In genomic region chr3:50405915-50406314, GRCm38 (mm10) we compare ENCODE assay signal across 28 mouse cellular contexts. TPM values are rescaled to one million over a fixed set of nuclear protein-coding genes. Genes with fewer than 3 reads are reported as not detected.
DNase-seq lines count a peak whose midpoint lies in the region; ATAC-seq and TF ChIP-seq lines count a peak whose summit lies in the region.
"Had no signal": no experiment of that assay in that cellular context is flagged by ENCODE, and none has a peak within 500 bp of the region (broad histone marks: within the 10 kb centered on the region; RNA-seq: fewer than 3 reads in every experiment).

No protein-coding gene starts in this region.

- 41% methylated on average over 3 of the region's 3 CpGs for WGBS in liver, postnatal 0 days (ENCODE audit: insufficient replicate concordance)
- WGBS in liver, embryonic 12.5 days (ENCODE audit: insufficient replicate concordance): 41% methylated on average over 3 of the region's 3 CpGs
- WGBS in macrophage (ENCODE audit: missing documents): 22% methylated on average over 3 of the region's 3 CpGs
- WGBS in small intestine, adult 2 months: 77% methylated on average over 3 of the region's 3 CpGs
- WGBS in forebrain, embryonic 14.5 days: 88% methylated on average over 3 of the region's 3 CpGs
- WGBS in embryonic facial prominence, embryonic 10.5 days: 89% methylated on average over 3 of the region's 3 CpGs

- no peak overlapping the region for H3K4me2 ChIP-seq in liver, postnatal 0 days (ENCODE audit: low read depth, low read length)
- no peak overlapping the region for H3K4me2 ChIP-seq in liver, embryonic 12.5 days
- H3K4me2 ChIP-seq in forebrain, embryonic 14.5 days (ENCODE audit: low read length): no peak overlapping the region
- H3K4me2 ChIP-seq: embryonic facial prominence, embryonic 12.5 days; forebrain, embryonic 13.5 days; heart, embryonic 13.5 days; hindbrain, embryonic 12.5 days; kidney, embryonic 15.5 days; limb, embryonic 13.5 days; liver, embryonic 13.5 days; lung, embryonic 15.5 days had no signal

- no peak overlapping the region for H3K27ac ChIP-seq in liver, postnatal 0 days (ENCODE audit: low read depth)
- no peak overlapping the region for H3K27ac ChIP-seq in liver, embryonic 12.5 days
- no peak overlapping the region for H3K27ac ChIP-seq in MEL (ENCODE audit: control insufficient read depth, low read depth, low read length)
- H3K27ac ChIP-seq in macrophage: peak overlapping the region; percentile 57
- peak overlapping the region; percentile 59; the same call in 1 of the 2 replicates for H3K27ac ChIP-seq in small intestine, adult 2 months (ENCODE audit: insufficient read depth, low read depth, low read length)
- no peak overlapping the region for H3K27ac ChIP-seq in forebrain, embryonic 14.5 days (ENCODE audit: low read depth, low read length)
- no peak overlapping the region for H3K27ac ChIP-seq in embryonic facial prominence, embryonic 10.5 days (replicated peaks)
- H3K27ac ChIP-seq: embryonic facial prominence, embryonic 12.5 days; forebrain, embryonic 13.5 days; heart, embryonic 13.5 days; hindbrain, embryonic 12.5 days; kidney, embryonic 15.5 days; limb, embryonic 13.5 days; liver, embryonic 13.5 days; lung, embryonic 15.5 days had no signal

- ATAC-seq in liver, postnatal 0 days: no peak
- no peak for ATAC-seq in liver, embryonic 12.5 days
- no peak for ATAC-seq in forebrain, embryonic 14.5 days
- ATAC-seq: CD4-positive, CD25-positive, alpha-beta regulatory T cell, adult 4 months; forebrain, embryonic 13.5 days; midbrain, embryonic 16.5 days had no signal

- no peaks in the 10 kb centered on the region for H3K36me3 ChIP-seq in liver, postnatal 0 days (replicated peaks; ENCODE audit: insufficient read depth, low read length)
- H3K36me3 ChIP-seq in liver, embryonic 12.5 days: no peaks in the 10 kb centered on the region
- H3K36me3 ChIP-seq in MEL (ENCODE audit: control insufficient read depth in 1 of 2, insufficient read depth in 2 of 2, low read length in 2 of 2) (no peaks in the 10 kb centered on the region; a peak in 1 of 4 replicates), macrophage (ENCODE audit: inconsistent target) (no peaks in the 10 kb centered on the region)
- H3K36me3 ChIP-seq in small intestine, adult 2 months (ENCODE audit: control insufficient read depth, insufficient read depth, low read length): no peaks in the 10 kb centered on the region
- no peaks in the 10 kb centered on the region for H3K36me3 ChIP-seq in forebrain, embryonic 14.5 days (ENCODE audit: control insufficient read depth, insufficient read depth, low read length)
- H3K36me3 ChIP-seq in embryonic facial prominence, embryonic 10.5 days (replicated peaks): no peaks in the 10 kb centered on the region
- H3K36me3 ChIP-seq: embryonic facial prominence, embryonic 12.5 days; heart, embryonic 13.5 days; hindbrain, embryonic 12.5 days; kidney, embryonic 15.5 days; limb, embryonic 13.5 days; liver, embryonic 13.5 days; lung, embryonic 15.5 days had no signal

- H3K4me1 ChIP-seq in liver, postnatal 0 days (ENCODE audit: insufficient read depth): no peaks in the 10 kb centered on the region
- H3K4me1 ChIP-seq in liver, embryonic 12.5 days: no peaks in the 10 kb centered on the region
- no peaks in the 10 kb centered on the region for H3K4me1 ChIP-seq in MEL (ENCODE audit: control insufficient read depth in 1 of 2, insufficient read depth in 2 of 2, low read length in 2 of 2)
- no peaks in the 10 kb centered on the region for H3K4me1 ChIP-seq in small intestine, adult 2 months (ENCODE audit: control insufficient read depth, insufficient read depth, insufficient read length, low read length)
- no peaks in the 10 kb centered on the region for H3K4me1 ChIP-seq in forebrain, embryonic 14.5 days (ENCODE audit: control insufficient read depth, insufficient read depth, low read length)
- no peaks in the 10 kb centered on the region for H3K4me1 ChIP-seq in embryonic facial prominence, embryonic 10.5 days
- H3K4me1 ChIP-seq: embryonic facial prominence, embryonic 12.5 days; forebrain, embryonic 13.5 days; heart, embryonic 13.5 days; hindbrain, embryonic 12.5 days; kidney, embryonic 15.5 days; limb, embryonic 13.5 days; liver, embryonic 13.5 days; lung, embryonic 15.5 days had no signal

- TF ChIP-seq EP300 in liver, postnatal 0 days (IDR thresholded peaks at IDR 0.05; ENCODE audit: low read depth): 0 out of 2 replicates have a peak, but pooled peaks have one; percentile 30
- no peak for TF ChIP-seq EP300 in MEL (IDR thresholded peaks at IDR 0.05; ENCODE audit: low read depth in 1 of 2, low read length in 2 of 2)

- H3K9me3 ChIP-seq in liver, postnatal 0 days (ENCODE audit: low read length): no peaks in the 10 kb centered on the region
- no peaks in the 10 kb centered on the region for H3K9me3 ChIP-seq in liver, embryonic 12.5 days (replicated peaks)
- H3K9me3 ChIP-seq in MEL (replicated peaks; ENCODE audit: insufficient read depth, low read length): no peaks in the 10 kb centered on the region
- H3K9me3 ChIP-seq in forebrain, embryonic 14.5 days (replicated peaks; ENCODE audit: control insufficient read depth, low read length): no peaks in the 10 kb centered on the region
- no peaks in the 10 kb centered on the region for H3K9me3 ChIP-seq in embryonic facial prominence, embryonic 10.5 days
- H3K9me3 ChIP-seq: embryonic facial prominence, embryonic 12.5 days; forebrain, embryonic 13.5 days; heart, embryonic 13.5 days; hindbrain, embryonic 12.5 days; kidney, embryonic 15.5 days; limb, embryonic 13.5 days; liver, embryonic 13.5 days; lung, embryonic 15.5 days had no signal

- no peak for TF ChIP-seq RAD21 in MEL (IDR thresholded peaks at IDR 0.05; ENCODE audit: low read depth, low read length)

- H3K27me3 ChIP-seq in liver, postnatal 0 days (ENCODE audit: insufficient read depth, low read length): no peaks in the 10 kb centered on the region
- H3K27me3 ChIP-seq in liver, embryonic 12.5 days (replicated peaks): no peaks in the 10 kb centered on the region
- H3K27me3 ChIP-seq in MEL (ENCODE audit: control insufficient read depth in 1 of 2, insufficient read depth in 2 of 2, low read length in 2 of 2): no peaks in the 10 kb centered on the region
- H3K27me3 ChIP-seq in small intestine, adult 2 months (ENCODE audit: control insufficient read depth, insufficient read depth, low read length): no peaks in the 10 kb centered on the region
- no peaks in the 10 kb centered on the region for H3K27me3 ChIP-seq in forebrain, embryonic 14.5 days (replicated peaks; ENCODE audit: control insufficient read depth, insufficient read depth, low read length)
- H3K27me3 ChIP-seq in embryonic facial prominence, embryonic 10.5 days (replicated peaks; ENCODE audit: low read depth, poor library complexity, severe bottlenecking): no peaks in the 10 kb centered on the region
- H3K27me3 ChIP-seq: embryonic facial prominence, embryonic 12.5 days; forebrain, embryonic 13.5 days; heart, embryonic 13.5 days; hindbrain, embryonic 12.5 days; kidney, embryonic 15.5 days; limb, embryonic 13.5 days; liver, embryonic 13.5 days; lung, embryonic 15.5 days had no signal

- TF ChIP-seq POLR2A in MEL (IDR thresholded peaks at IDR 0.05; ENCODE audit: control insufficient read depth in 1 of 2, insufficient read depth in 1 of 2, low read depth in 1 of 2, low read length in 2 of 2, poor library complexity in 1 of 2): no peak
- TF ChIP-seq POLR2A in small intestine, adult 2 months (IDR thresholded peaks at IDR 0.05; ENCODE audit: low read depth, low read length): no peak

- no peak for DNase-seq in liver, postnatal 0 days
- peak; percentile 20 for DNase-seq in MEL (ENCODE audit: low read depth, low spot score)
- no peak for DNase-seq in forebrain, embryonic 14.5 days (ENCODE audit: low spot score)
- DNase-seq in embryonic facial prominence, embryonic 10.5 days (ENCODE audit: low spot score): no peak
- DNase-seq: adrenal gland, postnatal 25 days; cerebellum, adult 11 months; cerebellum, adult 9-11 months; gastrocnemius, postnatal 10 days; heart, adult 18-20 months; heart, postnatal 14 days; kidney, adult 11 months; kidney, postnatal 36 days; liver, embryonic 13.5 days; right cerebral cortex, postnatal 14 days; spleen, adult 18-20 months; thymus, postnatal 4 days had no signal

- H3K4me3 ChIP-seq in liver, postnatal 0 days (ENCODE audit: low read depth, low read length): no peak overlapping the region
- H3K4me3 ChIP-seq in liver, embryonic 12.5 days: no peak overlapping the region
- H3K4me3 ChIP-seq in MEL (ENCODE audit: control insufficient read depth in 1 of 2, insufficient read depth in 1 of 2, low read depth in 2 of 2, low read length in 2 of 2): no peak overlapping the region
- H3K4me3 ChIP-seq in macrophage (ENCODE audit: inconsistent target): no peak overlapping the region
- no peak overlapping the region for H3K4me3 ChIP-seq in small intestine, adult 2 months (ENCODE audit: low read depth, low read length)
- H3K4me3 ChIP-seq in forebrain, embryonic 14.5 days (ENCODE audit: low read depth, low read length): no peak overlapping the region
- no peak overlapping the region for H3K4me3 ChIP-seq in embryonic facial prominence, embryonic 10.5 days
- H3K4me3 ChIP-seq: embryonic facial prominence, embryonic 12.5 days; forebrain, embryonic 13.5 days; heart, embryonic 13.5 days; hindbrain, embryonic 12.5 days; kidney, embryonic 15.5 days; limb, embryonic 13.5 days; liver, embryonic 13.5 days; lung, embryonic 15.5 days had no signal

- no peak for TF ChIP-seq CTCF in liver, postnatal 0 days (IDR thresholded peaks at IDR 0.05; ENCODE audit: low read depth)
- TF ChIP-seq CTCF in MEL (IDR thresholded peaks at IDR 0.05 in 2 of 3, conservative IDR thresholded peaks at IDR 0.05 in 1 of 3; ENCODE audit: control insufficient read depth in 1 of 3, insufficient read depth in 1 of 3, low read depth in 2 of 3, low read length in 3 of 3, poor library complexity in 1 of 3, severe bottlenecking in 1 of 3): no peak
- no peak for TF ChIP-seq CTCF in small intestine, adult 2 months (IDR thresholded peaks at IDR 0.05; ENCODE audit: extremely low read depth, insufficient read length, insufficient replicate concordance, low read depth, low read length)

- no peak overlapping the region for H3K9ac ChIP-seq in liver, postnatal 0 days (replicated peaks)
- no peak overlapping the region for H3K9ac ChIP-seq in liver, embryonic 12.5 days
- H3K9ac ChIP-seq in MEL (ENCODE audit: control insufficient read depth, low read depth, low read length, poor library complexity, severe bottlenecking): no peak overlapping the region
- no peak overlapping the region for H3K9ac ChIP-seq in forebrain, embryonic 14.5 days (ENCODE audit: low read length)
- H3K9ac ChIP-seq: embryonic facial prominence, embryonic 12.5 days; forebrain, embryonic 13.5 days; heart, embryonic 13.5 days; hindbrain, embryonic 12.5 days; kidney, embryonic 15.5 days; limb, embryonic 13.5 days; liver, embryonic 13.5 days; lung, embryonic 15.5 days had no signal

- H3K79me2 ChIP-seq in MEL (ENCODE audit: control insufficient read depth, insufficient read depth, low read length, poor library complexity) (no peaks in the 10 kb centered on the region), macrophage (ENCODE audit: inconsistent target) (no peaks in the 10 kb centered on the region)

RNA-seq across cellular contexts. Expression of gene Slc7a11, which starts 37.5 kb away (rescaled TPM):
- polyA plus RNA-seq in liver, postnatal 0 days (2015; fragmentation: Nextera tagmentation; extraction: Ambion mirVana): 0.07 and 0.14 TPM in 2 replicates
- 0.19 and 0.36 TPM in 2 replicates for polyA plus RNA-seq in liver, embryonic 12.5 days (2016; fragmentation: Nextera tagmentation; extraction: Ambion mirVana)
- total RNA-seq in MEL (2012; rRNA removed): 0.69 and 7.0 TPM in 2 replicates
- polyA plus RNA-seq in MEL (2012; ENCODE audit: insufficient read depth in 1 of 2, insufficient read length in 2 of 2, low read depth in 1 of 2, low replicate concordance in 2 of 2, missing spikeins in 1 of 2) (1 to 10 TPM in 1 of 2 experiments, not detected in 1; 3.3 TPM), macrophage (2018) (0.90 to 2.3 TPM (median 1.1 TPM) in 3 replicates)
- 100 to 1,000 TPM in 7 of 26 experiments, 10 to 100 TPM in 11, 1 to 10 TPM in 8; 2.4 to 240 (median 22.3) TPM for total RNA-seq in macrophage (2018; cell fraction: chromatin; rRNA removed)
- 10 to 100 TPM in 6 of 26 experiments, 1 to 10 TPM in 19, under 1 TPM in 1; 0.91 to 32.9 (median 2.9) TPM for total RNA-seq in macrophage (2018; cell fraction: cytosol; rRNA removed)
- total RNA-seq in macrophage (2018; cell fraction: nucleus; rRNA removed): 100 to 1,000 TPM in 6 of 26 experiments, 10 to 100 TPM in 15, 1 to 10 TPM in 5; 2.1 to 212 (median 42.0) TPM
- 0.27 and 0.55 TPM in 2 replicates for polyA plus RNA-seq in small intestine, adult 2 months (2012; rRNA removed)
- polyA plus RNA-seq in forebrain, embryonic 14.5 days (2014; fragmentation: Nextera tagmentation; extraction: Ambion mirVana): 1.9 and 3.0 TPM in 2 replicates
- polyA plus RNA-seq in embryonic facial prominence, embryonic 10.5 days (2016; fragmentation: Nextera tagmentation; extraction: Ambion mirVana): 1.3 and 1.5 TPM in 2 replicates

Comparison
In these comparisons a context has a peak if more than half of its experiments do, and no peak if none do; other contexts are left out.
1. H3K27ac ChIP-seq: peak in macrophage (single experiment) and small intestine, adult 2 months (single experiment); none in liver, postnatal 0 days (single experiment), liver, embryonic 12.5 days (single experiment), MEL (single experiment), forebrain, embryonic 14.5 days (single experiment) and embryonic facial prominence, embryonic 10.5 days (single experiment).